Mouse (Mus musculus): ENCODE data around the gene Fgf3. TPM values are rescaled to one million over a fixed set of nuclear protein-coding genes. Genes with fewer than 3 reads are reported as not detected.

Fgf3 gene
- polyA plus RNA-seq, 1 experiment = not detected

DNA sequence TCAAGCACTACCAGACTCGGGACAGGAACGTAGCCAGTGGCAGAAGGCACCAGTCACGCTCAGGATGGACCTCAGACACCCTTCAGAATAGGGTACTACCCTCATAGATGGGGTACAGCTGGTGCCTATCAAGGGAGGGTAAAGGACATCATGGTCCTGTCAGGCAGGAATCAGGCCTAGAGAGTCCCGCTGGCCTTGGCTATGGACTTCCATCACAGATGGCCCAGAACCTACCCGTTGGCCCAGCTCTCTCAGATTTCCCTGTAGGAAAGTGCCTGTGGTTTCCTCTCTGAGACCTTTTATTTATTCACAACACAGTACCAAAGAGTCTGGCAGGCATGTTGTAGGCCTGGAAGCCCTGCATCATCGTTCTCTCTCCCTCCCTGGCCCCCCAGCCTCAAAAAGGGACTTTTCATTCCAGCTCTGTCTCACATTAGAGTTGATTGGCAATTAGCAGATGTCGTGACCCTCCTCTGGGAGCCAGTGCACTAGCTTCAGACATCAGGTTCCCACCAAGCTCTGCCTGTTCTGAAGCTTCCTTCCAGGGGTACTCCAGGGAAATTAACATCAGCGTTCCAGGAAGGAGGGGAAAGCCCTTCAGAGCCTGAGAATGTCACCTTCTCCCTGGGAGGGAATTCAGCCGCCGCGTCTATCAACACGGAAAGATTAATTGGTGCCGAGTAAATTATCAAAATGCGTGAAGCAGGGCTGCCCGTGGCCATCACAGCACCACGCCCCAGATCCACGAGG is 40.7 kb upstream of the Fgf3 start:
- Histone ChIP-seq H3K27ac (ENCODE audit: control insufficient read depth, insufficient read depth, low read depth, low read length) (no peak overlapping the region), H3K4me3 (ENCODE audit: control insufficient read depth, low read depth, low read length) (no peak overlapping the region), H3K4me1 (ENCODE audit: control insufficient read depth, insufficient read depth, low read length) (no peaks in the 10 kb centered on the region), H3K27me3 (ENCODE audit: control insufficient read depth, insufficient read depth, low read length) (no peaks in the 10 kb centered on the region), H3K36me3 (ENCODE audit: control insufficient read depth, insufficient read depth, low read length) (no peaks in the 10 kb centered on the region)
- TF ChIP-seq CTCF (IDR thresholded peaks at IDR 0.05; ENCODE audit: control insufficient read depth, insufficient read depth, insufficient replicate concordance, low read depth, low read length) (no peak), POLR2A (IDR thresholded peaks at IDR 0.05; ENCODE audit: control insufficient read depth, low read depth, low read length) (no peak)

DNA sequence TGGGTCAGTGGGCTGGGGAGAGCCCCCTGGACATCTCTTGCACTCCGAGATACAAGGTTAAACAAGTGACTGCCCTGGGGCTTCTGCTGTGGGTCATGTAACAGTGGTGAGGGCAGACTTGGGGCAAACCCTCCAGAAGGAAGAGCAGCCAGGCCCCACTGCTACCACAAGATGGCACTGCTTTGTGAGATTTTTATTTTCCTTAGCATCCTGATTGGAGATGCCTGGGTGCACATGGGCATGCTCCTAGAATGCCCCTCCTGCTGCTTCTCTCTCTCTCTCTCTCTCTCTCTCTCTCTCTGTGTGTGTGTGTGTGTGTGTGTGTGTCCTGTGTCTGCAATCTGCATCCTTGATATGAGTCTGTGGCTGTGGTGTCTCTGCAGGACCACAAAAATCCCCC is 39.4 kb upstream of the Fgf3 start:
- Histone ChIP-seq H3K36me3 (ENCODE audit: control insufficient read depth, insufficient read depth, low read length) (no peaks in the 10 kb centered on the region), H3K27ac (ENCODE audit: control insufficient read depth, insufficient read depth, low read depth, low read length) (no peak overlapping the region), H3K27me3 (ENCODE audit: control insufficient read depth, insufficient read depth, low read length) (no peaks in the 10 kb centered on the region), H3K4me1 (ENCODE audit: control insufficient read depth, insufficient read depth, low read length) (no peaks in the 10 kb centered on the region), H3K4me3 (ENCODE audit: control insufficient read depth, low read depth, low read length) (no peak overlapping the region)
- peak; percentile 46; the same call in 1 of the 2 replicates for TF ChIP-seq CTCF (IDR thresholded peaks at IDR 0.05; ENCODE audit: control insufficient read depth, insufficient read depth, insufficient replicate concordance, low read depth, low read length)
- no peak for TF ChIP-seq POLR2A (IDR thresholded peaks at IDR 0.05; ENCODE audit: control insufficient read depth, low read depth, low read length)

DNA sequence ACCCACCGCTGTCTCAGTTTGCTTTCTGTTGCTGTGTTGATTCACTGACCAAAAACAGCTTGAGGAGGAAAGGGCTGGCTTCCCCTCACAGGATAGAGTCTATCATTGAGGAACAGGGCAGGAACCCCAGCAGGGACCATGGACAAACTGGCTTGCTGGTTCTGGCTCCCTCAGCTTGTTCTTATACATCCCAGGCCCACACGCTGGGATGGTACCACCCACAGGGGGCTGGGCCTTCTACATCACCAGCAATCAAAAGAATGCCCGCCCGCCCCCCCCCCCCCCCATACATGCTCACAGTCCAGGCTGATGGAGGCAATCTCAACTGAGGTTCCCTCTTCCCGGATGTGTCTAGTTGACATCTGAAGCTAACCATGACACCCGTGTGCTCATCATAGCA is 30.8 kb upstream of the Fgf3 start:
- Histone ChIP-seq H3K27ac (ENCODE audit: control insufficient read depth, insufficient read depth, low read depth, low read length) (no peak overlapping the region), H3K27me3 (ENCODE audit: control insufficient read depth, insufficient read depth, low read length) (no peaks in the 10 kb centered on the region), H3K4me1 (ENCODE audit: control insufficient read depth, insufficient read depth, low read length) (no peaks in the 10 kb centered on the region), H3K36me3 (ENCODE audit: control insufficient read depth, insufficient read depth, low read length) (no peaks in the 10 kb centered on the region), H3K4me3 (ENCODE audit: control insufficient read depth, low read depth, low read length) (no peak overlapping the region)
- TF ChIP-seq CTCF (IDR thresholded peaks at IDR 0.05; ENCODE audit: control insufficient read depth, insufficient read depth, insufficient replicate concordance, low read depth, low read length) = no peak
- no peak for TF ChIP-seq POLR2A (IDR thresholded peaks at IDR 0.05; ENCODE audit: control insufficient read depth, low read depth, low read length)

DNA sequence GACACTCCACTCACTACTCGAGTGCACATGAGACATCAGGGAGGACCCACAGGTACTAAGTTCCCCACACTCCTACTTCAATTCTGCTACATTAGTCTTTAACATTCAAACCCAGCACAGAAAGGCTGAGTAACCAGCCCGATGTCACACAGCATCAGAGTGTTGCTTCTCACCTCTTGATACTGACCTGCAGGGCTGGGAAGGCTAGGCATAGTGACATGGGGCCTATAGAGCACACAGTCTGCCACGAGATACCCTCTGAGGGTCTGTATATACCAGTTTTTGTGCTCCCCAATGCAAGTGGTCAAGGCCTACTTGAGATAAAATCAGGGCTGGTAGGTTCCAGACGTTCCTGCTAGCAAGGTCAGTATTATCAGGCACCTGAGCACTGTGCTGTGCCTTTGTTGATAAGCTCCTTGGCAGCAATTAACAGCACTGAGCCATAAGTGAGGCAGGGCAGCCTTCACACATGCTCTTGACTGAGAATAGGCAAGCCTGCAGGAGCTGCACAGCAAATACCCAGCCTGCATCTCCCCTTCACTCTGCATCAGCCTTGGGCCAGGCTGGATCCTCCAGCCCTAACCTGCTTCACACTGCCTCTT is 29.8 kb upstream of the Fgf3 start:
- H3K27me3 ChIP-seq (ENCODE audit: control insufficient read depth, insufficient read depth, low read length) = no peaks in the 10 kb centered on the region
- TF ChIP-seq POLR2A (IDR thresholded peaks at IDR 0.05; ENCODE audit: control insufficient read depth, low read depth, low read length) = no peak
- TF ChIP-seq CTCF (IDR thresholded peaks at IDR 0.05; ENCODE audit: control insufficient read depth, insufficient read depth, insufficient replicate concordance, low read depth, low read length) = no peak
- no peak overlapping the region for H3K27ac ChIP-seq (ENCODE audit: control insufficient read depth, insufficient read depth, low read depth, low read length)
- no peaks in the 10 kb centered on the region for H3K4me1 ChIP-seq (ENCODE audit: control insufficient read depth, insufficient read depth, low read length)
- H3K4me3 ChIP-seq (ENCODE audit: control insufficient read depth, low read depth, low read length) = no peak overlapping the region
- H3K36me3 ChIP-seq (ENCODE audit: control insufficient read depth, insufficient read depth, low read length) = no peaks in the 10 kb centered on the region

DNA sequence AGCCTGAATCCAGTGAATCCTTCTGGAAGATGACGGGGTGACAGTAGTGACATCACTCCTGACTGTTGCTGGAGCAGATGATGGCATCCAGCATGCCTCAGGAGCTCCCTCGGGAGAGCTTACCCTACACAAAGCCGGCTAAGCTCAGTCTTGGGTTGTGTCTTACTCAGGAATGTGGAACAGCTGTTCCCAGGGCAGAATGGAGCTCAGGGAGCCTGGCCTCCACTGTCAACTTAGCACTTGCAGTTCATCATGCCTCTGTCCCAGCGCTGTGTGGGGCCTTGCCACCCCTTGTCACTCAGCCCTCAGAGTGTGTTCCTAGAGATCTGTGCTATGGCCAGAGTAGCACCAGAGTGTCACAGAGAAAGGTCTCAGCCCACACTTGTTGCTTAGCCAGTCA is 26.4 kb upstream of the Fgf3 start:
- no peak overlapping the region for H3K27ac ChIP-seq (ENCODE audit: control insufficient read depth, insufficient read depth, low read depth, low read length)

DNA sequence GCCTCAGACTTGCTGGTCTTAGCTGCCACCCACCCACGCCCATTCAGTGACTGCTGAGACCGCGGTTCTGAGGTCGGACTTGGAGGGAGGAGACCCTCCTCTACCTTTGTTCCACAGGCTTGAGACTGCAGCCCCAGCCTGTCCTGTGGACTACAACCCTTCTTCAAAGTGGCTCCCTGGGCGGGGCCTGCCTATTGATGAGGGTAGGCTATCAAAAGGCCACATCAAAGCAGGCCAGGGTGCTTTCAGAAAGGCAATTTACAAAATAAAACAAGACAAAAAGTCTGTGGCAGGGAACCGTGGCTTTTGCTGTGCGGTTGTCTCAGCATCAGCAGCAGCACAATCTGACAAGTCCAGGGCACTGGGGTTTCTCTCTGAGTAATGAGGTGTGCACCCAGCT is 16.0 kb upstream of the Fgf3 start:
- TF ChIP-seq POLR2A (IDR thresholded peaks at IDR 0.05; ENCODE audit: control insufficient read depth, low read depth, low read length) (no peak), CTCF (IDR thresholded peaks at IDR 0.05; ENCODE audit: control insufficient read depth, insufficient read depth, insufficient replicate concordance, low read depth, low read length) (no peak)
- Histone ChIP-seq H3K27ac (ENCODE audit: control insufficient read depth, insufficient read depth, low read depth, low read length) (no peak overlapping the region), H3K27me3 (ENCODE audit: control insufficient read depth, insufficient read depth, low read length) (no peaks in the 10 kb centered on the region), H3K4me1 (ENCODE audit: control insufficient read depth, insufficient read depth, low read length) (peaks cover 2% of the 10 kb centered on the region; the same call in 1 of the 2 replicates), H3K4me3 (ENCODE audit: control insufficient read depth, low read depth, low read length) (no peak overlapping the region), H3K36me3 (ENCODE audit: control insufficient read depth, insufficient read depth, low read length) (no peaks in the 10 kb centered on the region)

More for the DNA sequence above, 26.4 kb upstream of the Fgf3 start:
- H3K4me3 ChIP-seq (ENCODE audit: control insufficient read depth, low read depth, low read length) = no peak overlapping the region
- TF ChIP-seq POLR2A (IDR thresholded peaks at IDR 0.05; ENCODE audit: control insufficient read depth, low read depth, low read length) (no peak), CTCF (IDR thresholded peaks at IDR 0.05; ENCODE audit: control insufficient read depth, insufficient read depth, insufficient replicate concordance, low read depth, low read length) (no peak)
- H3K27me3 ChIP-seq (ENCODE audit: control insufficient read depth, insufficient read depth, low read length) = no peaks in the 10 kb centered on the region
- H3K36me3 ChIP-seq (ENCODE audit: control insufficient read depth, insufficient read depth, low read length) = no peaks in the 10 kb centered on the region
- H3K4me1 ChIP-seq (ENCODE audit: control insufficient read depth, insufficient read depth, low read length) = no peaks in the 10 kb centered on the region

GRCm38 (mm10) chr7:144823988-144824387 is 13.9 kb upstream of the Fgf3 start:
- no peak for TF ChIP-seq POLR2A (IDR thresholded peaks at IDR 0.05; ENCODE audit: control insufficient read depth, low read depth, low read length)
- TF ChIP-seq CTCF (IDR thresholded peaks at IDR 0.05; ENCODE audit: control insufficient read depth, insufficient read depth, insufficient replicate concordance, low read depth, low read length) = no peak
- Histone ChIP-seq H3K4me3 (ENCODE audit: control insufficient read depth, low read depth, low read length) (no peak overlapping the region), H3K36me3 (ENCODE audit: control insufficient read depth, insufficient read depth, low read length) (no peaks in the 10 kb centered on the region), H3K27ac (ENCODE audit: control insufficient read depth, insufficient read depth, low read depth, low read length) (no peak overlapping the region), H3K27me3 (ENCODE audit: control insufficient read depth, insufficient read depth, low read length) (no peaks in the 10 kb centered on the region), H3K4me1 (ENCODE audit: control insufficient read depth, insufficient read depth, low read length) (peaks cover 2% of the 10 kb centered on the region; the same call in 1 of the 2 replicates)

Measured in testis, adult 2 months (tissue).